Mouse (Mus musculus) midbrain, embryonic 11.5 days (tissue): Measurements from ENCODE around the gene Cd247. TPM values are rescaled to one million over a fixed set of nuclear protein-coding genes. Genes with fewer than 3 reads are reported as not detected.

ENCODE experiments used
- ATAC-seq: fragments of 200-750 bp; cut with Nextera tagmentation; 2 replicates; pipeline ENCODE4 v1.8.0; 2017; ENCODE audit warnings: moderate TSS enrichment, moderate library complexity; ENCODE audit not compliant: low FRiP score
- DNase-seq: peaks from one replicate; pipeline ENCODE4 v3.0.0; 2015; ENCODE audit warnings: low spot score; ENCODE audit errors: missing footprints
- H3K27ac ChIP-seq: fragments of 300-500 bp; sonication (generic); 2 replicates; pipeline ENCODE4 v1.5.1; 2014; ENCODE audit warnings: low read depth, low read length
- H3K27me3 ChIP-seq: fragments of 300-500 bp; sonication (generic); 2 replicates; pipeline ENCODE4 v1.6.1; 2014; ENCODE audit warnings: mild to moderate bottlenecking, low read length, moderate library complexity, mixed read lengths; ENCODE audit not compliant: control insufficient read depth, insufficient read depth
- H3K36me3 ChIP-seq: fragments of 300-500 bp; sonication (generic); 2 replicates; pipeline ENCODE4 v1.6.1; 2014; ENCODE audit warnings: mild to moderate bottlenecking, low read length, moderate library complexity, mixed read lengths; ENCODE audit not compliant: control insufficient read depth, insufficient read depth
- H3K4me1 ChIP-seq: fragments of 300-500 bp; sonication (generic); 2 replicates; pipeline ENCODE4 v1.6.1; 2014; ENCODE audit warnings: low read length; ENCODE audit not compliant: control insufficient read depth, insufficient read depth
- H3K4me2 ChIP-seq: fragments of 300-500 bp; sonication (generic); 2 replicates; pipeline ENCODE4 v1.6.1; 2014; ENCODE audit warnings: mild to moderate bottlenecking, moderate library complexity
- H3K4me3 ChIP-seq: fragments of 300-500 bp; sonication (generic); 2 replicates; pipeline ENCODE4 v1.5.1; 2014; ENCODE audit warnings: low read depth, low read length
- H3K9ac ChIP-seq: fragments of 300-500 bp; sonication (generic); 2 replicates; pipeline ENCODE4 v1.6.1; 2014; ENCODE audit warnings: low read length
- H3K9me3 ChIP-seq: fragments of 300-500 bp; sonication (generic); 2 replicates; pipeline ENCODE4 v1.6.1; 2016; ENCODE audit warnings: low read length; ENCODE audit not compliant: control insufficient read depth
- WGBS: fragments of 180-500 bp; shearing (Covaris S2); extraction: QIAGEN DNeasy Blood & Tissue Kit; methylation state at CpG from one replicate; pipeline ENCODE4 v1.1.7; 2014; 5-methylcytosine and 5-hydroxymethylcytosine counted together
- polyA plus RNA-seq: library from polyadenylated mRNA; unstranded; fragments of >200 nt; fragmentation: Nextera tagmentation; extraction: Ambion mirVana; gene quantifications from 2 replicates; pipeline ENCODE4 v1.2.1, GENCODE M21; 2014

Gene Cd247
- polyA plus RNA-seq, 1 experiment from 2014 or later, result 2.0 TPM

DNA sequence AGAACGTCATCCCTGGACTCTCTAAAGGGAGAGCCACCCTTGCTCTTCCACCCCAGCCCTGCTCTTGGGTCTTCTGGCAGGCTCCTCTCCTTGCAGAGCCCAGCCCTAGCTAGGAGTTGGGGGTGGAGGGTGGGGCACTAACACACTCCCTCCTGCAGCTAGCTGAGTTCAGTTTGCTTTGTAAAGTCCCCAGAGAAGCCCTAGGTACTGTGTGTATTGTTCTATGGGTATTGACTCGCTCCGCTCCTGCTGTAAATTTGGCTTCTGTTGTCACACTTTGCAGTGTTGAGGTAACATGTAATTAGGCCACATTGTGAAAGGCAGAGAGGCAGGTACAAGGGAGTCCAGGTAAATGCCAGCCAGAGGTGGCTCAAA is 72.7 kb downstream of the Cd247 start:
- Histone ChIP-seq H3K9ac (no peak overlapping the region), H3K27ac (no peak overlapping the region), H3K36me3 (no peaks in the 10 kb centered on the region), H3K4me2 (no peak overlapping the region), H3K9me3 (no peaks in the 10 kb centered on the region), H3K27me3 (no peaks in the 10 kb centered on the region), H3K4me1 (peaks cover 4% of the 10 kb centered on the region), H3K4me3 (no peak overlapping the region)
- DNase-seq (no peak), ATAC-seq (no peak)
- WGBS, result 86% methylated on average over 3 of the region's 3 CpGs

DNA sequence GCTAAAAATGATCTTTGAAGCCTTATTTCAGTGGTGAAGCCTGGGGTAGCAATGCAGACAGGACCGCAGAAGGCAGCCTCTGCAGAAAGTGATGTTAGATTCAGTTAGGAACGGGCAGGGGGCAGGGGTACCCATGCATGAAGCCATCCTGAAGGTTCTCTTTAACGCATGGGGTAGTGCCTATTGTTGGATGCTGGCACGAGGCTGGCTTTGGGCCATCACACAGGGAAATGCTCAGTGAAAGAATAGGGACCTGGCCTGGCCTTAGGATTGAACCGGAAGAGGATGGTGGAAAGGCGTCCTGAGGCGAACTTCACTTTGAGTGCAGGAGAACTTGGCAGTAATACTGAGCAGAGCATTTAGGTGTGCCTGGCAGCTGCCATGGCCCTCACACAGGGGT is 73.6 kb downstream of the Cd247 start:
- no peaks in the 10 kb centered on the region for H3K36me3 ChIP-seq
- H3K4me1 ChIP-seq, result peaks cover 4% of the 10 kb centered on the region
- no peak overlapping the region for H3K4me2 ChIP-seq
- no peak overlapping the region for H3K9ac ChIP-seq
- H3K4me3 ChIP-seq, result no peak overlapping the region
- no peak overlapping the region for H3K27ac ChIP-seq
- H3K27me3 ChIP-seq, result no peaks in the 10 kb centered on the region
- ATAC-seq, result no peak
- WGBS, result 62% methylated on average over 7 of the region's 7 CpGs
- H3K9me3 ChIP-seq, result no peaks in the 10 kb centered on the region
- DNase-seq, result no peak

DNA sequence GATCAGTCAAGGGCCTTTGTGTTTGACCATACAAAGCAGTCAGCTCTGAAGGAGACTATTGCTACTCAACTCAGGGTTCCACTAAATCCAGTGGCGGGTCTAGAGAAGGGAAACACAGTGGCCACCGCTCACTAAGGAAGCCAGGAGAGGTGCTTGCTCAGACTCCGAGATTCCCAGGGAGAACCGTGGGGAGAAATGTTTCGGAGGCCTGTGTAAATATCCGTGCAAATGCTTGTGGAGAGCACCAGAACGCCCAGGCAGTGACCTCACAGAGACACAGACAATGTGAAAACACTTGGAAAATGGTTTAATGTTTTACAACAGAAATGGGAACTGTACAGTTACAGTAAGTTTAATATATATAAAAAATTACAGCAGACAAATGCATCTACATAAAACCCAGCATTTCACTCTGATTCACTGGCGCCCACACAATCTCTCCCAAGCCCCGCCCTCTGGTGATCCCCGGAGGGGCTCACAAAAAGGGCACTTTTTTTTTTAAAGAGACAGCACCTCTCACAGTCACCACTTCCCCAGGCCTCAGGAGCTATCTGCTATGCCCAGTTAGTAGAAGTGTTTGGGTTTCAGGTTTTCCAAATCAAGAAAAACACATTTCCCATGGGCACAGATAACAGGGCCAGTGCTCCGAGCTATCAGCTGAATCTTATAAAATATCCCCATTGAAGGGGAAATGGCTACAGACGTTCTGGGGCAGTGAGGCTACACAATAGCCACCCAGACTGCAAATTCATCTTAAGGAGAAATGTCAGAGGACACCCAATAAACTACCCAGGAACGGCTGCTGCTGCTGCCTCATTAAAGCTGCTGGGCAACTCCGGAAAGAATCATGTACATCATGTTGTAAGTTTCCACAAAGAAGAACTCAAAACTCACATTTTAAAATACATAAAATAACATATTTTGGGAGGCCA is 76.6 kb downstream of the Cd247 start:
- no peak overlapping the region for H3K9ac ChIP-seq
- no peaks in the 10 kb centered on the region for H3K36me3 ChIP-seq
- H3K27me3 ChIP-seq, result no peaks in the 10 kb centered on the region
- 62% methylated on average over 14 of the region's 14 CpGs for WGBS
- H3K4me1 ChIP-seq, result peaks cover 4% of the 10 kb centered on the region
- no peak overlapping the region for H3K4me2 ChIP-seq
- DNase-seq (no peak), ATAC-seq (peak; percentile 50; the same call in 1 of the 2 replicates)
- no peak overlapping the region for H3K4me3 ChIP-seq
- no peak overlapping the region for H3K27ac ChIP-seq
- no peaks in the 10 kb centered on the region for H3K9me3 ChIP-seq

DNA sequence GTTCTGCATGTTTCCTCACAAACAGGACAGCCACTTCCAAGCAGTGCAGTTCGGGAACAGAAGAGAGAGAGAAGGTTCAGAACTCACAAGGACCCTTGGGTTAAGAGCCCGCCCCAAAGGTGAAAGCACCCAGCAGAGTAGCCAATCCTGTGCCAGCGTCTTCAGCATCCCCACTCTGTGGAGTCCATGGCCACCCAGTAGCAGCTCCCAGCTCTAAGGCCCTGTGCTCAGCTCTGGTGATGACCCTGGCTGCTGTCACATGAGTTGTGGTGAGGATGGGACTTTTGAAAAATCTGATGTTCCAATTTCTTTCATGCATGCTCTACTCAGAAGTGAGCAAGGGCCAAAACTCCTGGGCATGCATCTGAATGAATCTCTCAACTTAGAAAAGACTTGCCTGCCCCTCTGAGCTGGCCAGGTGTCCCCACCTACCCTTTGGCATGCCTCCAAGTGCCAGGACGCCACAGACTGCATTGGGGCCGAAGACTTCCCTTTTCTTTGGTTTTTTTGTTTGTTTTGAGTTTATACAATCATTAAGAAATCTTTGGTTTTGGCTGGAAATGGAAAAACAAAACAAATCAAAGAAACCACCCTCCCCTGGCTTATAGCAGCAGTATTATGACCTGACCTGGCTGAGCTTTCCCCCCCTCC is 78.3 kb downstream of the Cd247 start:
- Histone ChIP-seq H3K4me3 (no peak overlapping the region), H3K4me1 (peaks cover 4% of the 10 kb centered on the region), H3K9me3 (no peaks in the 10 kb centered on the region), H3K27ac (no peak overlapping the region), H3K27me3 (no peaks in the 10 kb centered on the region), H3K36me3 (no peaks in the 10 kb centered on the region), H3K4me2 (no peak overlapping the region), H3K9ac (no peak overlapping the region)
- WGBS, result 83% methylated on average over 5 of the region's 5 CpGs
- DNase-seq (no peak), ATAC-seq (no peak)

DNA sequence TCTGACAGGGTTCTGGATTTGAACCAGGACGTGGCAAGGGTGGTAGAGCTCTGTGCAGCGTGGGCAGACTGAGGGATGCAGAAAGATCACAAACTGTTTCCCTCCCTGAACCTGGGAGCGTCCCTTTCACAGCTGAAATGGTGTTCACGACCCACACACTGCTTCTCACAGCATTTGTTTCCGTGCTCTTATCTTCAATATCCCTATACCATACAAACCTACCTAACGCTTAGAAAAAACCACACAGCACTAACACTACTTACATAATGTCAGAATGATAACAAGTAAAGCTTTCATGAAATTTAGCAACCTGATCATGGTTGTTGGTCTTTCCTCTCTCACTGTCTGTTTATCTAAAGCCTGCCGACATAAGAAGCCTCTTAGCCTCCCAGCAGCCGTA is 80.2 kb downstream of the Cd247 start:
- no peak overlapping the region for H3K4me3 ChIP-seq
- H3K4me2 ChIP-seq, result no peak overlapping the region
- no peaks in the 10 kb centered on the region for H3K27me3 ChIP-seq
- H3K9ac ChIP-seq, result no peak overlapping the region
- H3K36me3 ChIP-seq, result no peaks in the 10 kb centered on the region
- peaks cover 7% of the 10 kb centered on the region for H3K4me1 ChIP-seq
- ATAC-seq (no peak), DNase-seq (peak; percentile 66)
- H3K27ac ChIP-seq, result no peak overlapping the region
- H3K9me3 ChIP-seq, result no peaks in the 10 kb centered on the region
- 89% methylated on average over 8 of the region's 8 CpGs for WGBS

DNA sequence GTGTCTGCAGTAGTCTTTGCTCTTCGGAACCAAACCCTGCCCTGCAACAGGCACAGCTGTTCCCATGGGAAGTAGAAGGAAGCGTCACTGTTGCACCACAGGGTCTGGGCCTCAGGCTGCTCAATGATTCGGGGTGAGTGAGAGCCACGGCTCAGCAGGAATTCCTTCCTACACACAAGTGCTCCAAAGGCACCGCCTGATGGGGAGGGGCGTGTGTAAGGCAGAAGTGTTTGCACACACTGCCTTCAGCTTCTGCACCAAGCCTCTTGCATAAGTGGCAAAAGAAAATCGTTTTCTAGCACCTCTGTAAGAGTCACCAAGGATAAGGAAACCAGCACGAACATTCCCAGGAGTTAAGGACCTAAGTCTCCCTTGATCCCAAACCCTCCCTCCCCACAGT is 86.2 kb downstream of the Cd247 start:
- H3K36me3 ChIP-seq, result peaks cover 3% of the 10 kb centered on the region; the same call in 1 of the 2 replicates
- 56% methylated on average over 8 of the region's 8 CpGs for WGBS
- H3K27me3 ChIP-seq, result no peaks in the 10 kb centered on the region

DNA sequence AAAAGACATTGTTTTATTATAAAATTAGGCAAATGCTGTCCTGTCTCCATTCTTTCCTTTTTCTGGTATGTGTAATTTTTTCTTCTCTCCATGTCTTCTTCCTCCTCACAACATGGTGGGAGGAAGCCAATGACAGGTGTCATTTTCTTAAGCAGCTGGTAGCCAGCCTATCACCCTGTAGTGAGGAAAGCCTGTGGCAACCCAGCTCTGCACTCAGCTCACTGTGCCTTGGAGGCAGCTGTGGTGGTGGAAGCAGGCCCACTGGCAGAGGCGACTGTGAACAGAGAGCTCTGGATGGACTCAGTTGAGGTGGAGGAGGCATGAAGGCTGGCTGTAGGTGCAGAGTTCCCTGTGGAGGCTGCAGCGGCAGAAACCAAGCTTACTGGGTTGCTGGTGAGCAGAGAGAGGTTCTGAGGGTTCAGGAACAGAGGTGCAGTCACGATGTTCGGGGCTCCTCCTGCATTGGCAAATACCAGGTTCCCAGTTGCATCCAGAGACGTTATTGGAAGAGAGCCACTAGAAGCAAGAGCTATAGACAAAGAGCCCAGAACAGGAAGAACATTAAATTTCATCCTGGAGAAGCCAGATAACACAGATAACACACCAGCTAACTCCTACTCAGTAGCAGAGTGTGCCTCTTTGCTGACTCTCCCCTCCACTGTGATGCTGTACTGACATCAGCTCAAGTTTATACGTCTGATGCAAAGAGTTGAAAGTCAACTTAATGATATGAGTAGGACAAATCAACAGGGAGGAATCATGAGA is 87.2 kb downstream of the Cd247 start:
- WGBS, result 87% methylated on average over 6 of the region's 6 CpGs
- no peak overlapping the region for H3K4me2 ChIP-seq
- no peaks in the 10 kb centered on the region for H3K27me3 ChIP-seq
- peaks cover 6% of the 10 kb centered on the region; the same call in 1 of the 2 replicates for H3K36me3 ChIP-seq
- ATAC-seq (no peak), DNase-seq (peak; percentile 67)
- peaks cover 3% of the 10 kb centered on the region; the same call in 1 of the 2 replicates for H3K4me1 ChIP-seq
- no peak overlapping the region for H3K4me3 ChIP-seq
- H3K9me3 ChIP-seq, result no peaks in the 10 kb centered on the region
- H3K9ac ChIP-seq, result no peak overlapping the region
- H3K27ac ChIP-seq, result no peak overlapping the region

More for the DNA sequence above, 86.2 kb downstream of the Cd247 start:
- DNase-seq (peak; percentile 59), ATAC-seq (no peak)
- Histone ChIP-seq H3K4me3 (no peak overlapping the region), H3K9me3 (no peaks in the 10 kb centered on the region), H3K9ac (no peak overlapping the region), H3K27ac (no peak overlapping the region), H3K4me2 (no peak overlapping the region), H3K4me1 (peaks cover 3% of the 10 kb centered on the region; the same call in 1 of the 2 replicates)

DNA sequence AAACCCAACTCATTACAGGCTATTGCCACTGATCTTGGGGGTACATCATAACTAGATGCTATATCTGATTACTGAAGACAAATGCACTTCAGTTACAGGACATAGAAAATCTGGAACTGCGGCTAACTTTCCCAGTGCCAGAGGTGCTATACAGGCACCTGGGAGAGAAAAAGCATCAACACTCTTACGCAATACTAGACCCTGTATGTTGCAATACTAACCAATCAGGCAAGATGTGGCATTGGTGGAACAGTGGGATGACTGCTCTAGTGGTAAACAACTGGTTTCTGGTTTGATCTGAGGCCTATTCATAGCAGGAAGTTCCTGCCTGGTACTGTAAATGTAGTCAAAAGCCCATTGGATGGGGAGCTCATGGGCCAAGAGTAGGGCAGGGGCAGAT is 90.3 kb downstream of the Cd247 start:
- H3K27ac ChIP-seq, result no peak overlapping the region
- H3K9ac ChIP-seq, result no peak overlapping the region
- H3K9me3 ChIP-seq, result no peaks in the 10 kb centered on the region
- DNase-seq (no peak), ATAC-seq (no peak)
- H3K4me2 ChIP-seq, result no peak overlapping the region
- peaks cover 6% of the 10 kb centered on the region; the same call in 1 of the 2 replicates for H3K36me3 ChIP-seq
- no peak overlapping the region for H3K4me3 ChIP-seq
- no peaks in the 10 kb centered on the region for H3K4me1 ChIP-seq
- WGBS, result 96% methylated on average over 2 of the region's 2 CpGs
- no peaks in the 10 kb centered on the region for H3K27me3 ChIP-seq
